Mouse (Mus musculus): ENCODE measurements around the gene Tmem178. TPM values are rescaled to one million over a fixed set of nuclear protein-coding genes. Genes with fewer than 3 reads are reported as not detected.

Gene Tmem178
- polyA plus RNA-seq, 1 experiment from 2014 or later, result 4.5 TPM

DNA sequence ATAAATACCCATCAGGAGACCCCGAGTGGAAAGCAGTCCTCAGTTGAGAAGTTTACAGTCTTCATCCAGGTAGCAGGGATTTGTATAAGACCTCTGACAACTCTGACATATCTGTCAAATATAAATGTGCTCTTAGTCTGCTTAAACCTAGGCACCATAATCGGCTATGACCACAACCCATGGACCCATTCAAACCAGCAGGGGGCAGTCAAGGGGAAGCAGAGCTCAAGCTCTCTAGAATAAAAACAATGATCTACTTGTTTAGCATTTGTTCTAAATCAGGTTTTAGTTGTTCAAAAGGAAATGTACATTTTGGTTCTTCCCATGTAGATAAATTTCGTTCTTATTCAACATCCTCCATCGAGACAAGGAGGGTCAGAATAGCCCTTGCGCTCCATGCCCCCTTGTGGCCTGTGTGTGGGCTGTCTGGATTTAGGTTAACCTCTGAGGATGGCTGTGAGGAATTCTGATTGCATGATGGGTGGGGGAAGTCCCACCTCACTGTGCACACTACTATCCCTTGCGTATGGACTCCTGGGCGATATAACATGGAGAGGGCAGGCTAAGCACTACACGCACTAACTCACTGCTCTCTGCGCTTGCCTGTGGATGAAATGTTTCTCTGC lies 101.2 kb downstream of the Tmem178 start:
- Histone ChIP-seq H3K36me3 (peaks cover 41% of the 10 kb centered on the region), H3K27me3 (ENCODE audit: insufficient read depth, poor library complexity, severe bottlenecking) (no peaks in the 10 kb centered on the region), H3K4me3 (no peak overlapping the region), H3K27ac (no peak overlapping the region), H3K9me3 (no peaks in the 10 kb centered on the region), H3K4me1 (peaks cover 21% of the 10 kb centered on the region)
- DNase-seq (ENCODE audit: low spot score), result no peak
- 87% methylated on average over 9 of the region's 9 CpGs for WGBS

DNA sequence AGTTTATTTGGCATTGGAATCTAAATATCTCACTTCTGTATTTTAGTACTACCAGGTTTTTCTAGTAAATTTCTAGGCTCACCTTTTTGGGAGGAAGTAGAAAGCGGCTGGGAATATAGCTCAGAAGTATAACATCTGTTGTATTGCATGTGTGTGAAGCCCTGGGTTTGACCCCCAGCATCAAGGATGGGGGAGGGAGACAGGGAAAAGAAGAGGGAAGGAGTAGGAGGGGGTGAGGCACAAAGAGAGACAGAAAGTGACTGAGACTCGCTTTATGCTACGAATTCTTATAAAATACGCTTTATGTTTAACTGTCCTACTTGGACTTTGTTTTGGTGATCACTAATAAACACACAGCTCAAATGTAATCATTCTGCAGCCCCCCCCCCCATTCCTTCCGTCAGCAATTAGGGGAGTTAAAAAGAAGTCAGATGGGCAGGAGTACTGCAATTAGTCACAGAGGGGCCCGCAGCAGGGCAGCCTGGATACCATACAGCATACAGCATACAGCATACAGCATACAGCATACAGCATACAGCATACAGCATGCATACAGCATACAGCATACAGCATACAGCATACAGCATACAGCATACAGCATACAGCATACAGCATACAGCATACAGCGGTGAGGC lies 103.6 kb downstream of the Tmem178 start:
- peaks cover 45% of the 10 kb centered on the region for H3K36me3 ChIP-seq
- H3K27me3 ChIP-seq (ENCODE audit: insufficient read depth, poor library complexity, severe bottlenecking), result no peaks in the 10 kb centered on the region
- H3K4me1 ChIP-seq, result peaks cover 5% of the 10 kb centered on the region; the same call in 1 of the 2 replicates
- 89% methylated on average over 7 of the region's 7 CpGs for WGBS
- H3K9me3 ChIP-seq, result no peaks in the 10 kb centered on the region
- no peak for DNase-seq (ENCODE audit: low spot score)
- no peak overlapping the region for H3K27ac ChIP-seq
- H3K4me3 ChIP-seq, result no peak overlapping the region

Other genes with a start within 250 kb of the Tmem178 start
- 13.5 and 17.6 TPM in 2 replicates for gene Map4k3, start 216.1 kb upstream of the Tmem178 start, polyA plus RNA-seq (2016; fragmentation: Nextera tagmentation; extraction: Ambion mirVana)
- 10.1 and 12.5 TPM in 2 replicates for gene Thumpd2, start 120.5 kb downstream of the Tmem178 start, polyA plus RNA-seq (2016; fragmentation: Nextera tagmentation; extraction: Ambion mirVana)

All from heart, embryonic 10.5 days (tissue).